Mouse (Mus musculus): ENCODE results near the gene Rin2. TPM values are rescaled to one million over a fixed set of nuclear protein-coding genes. Genes with fewer than 3 reads are reported as not detected.

Gene Rin2
- polyA plus RNA-seq, 1 experiment from 2014 or later = 7.3 TPM

DNA sequence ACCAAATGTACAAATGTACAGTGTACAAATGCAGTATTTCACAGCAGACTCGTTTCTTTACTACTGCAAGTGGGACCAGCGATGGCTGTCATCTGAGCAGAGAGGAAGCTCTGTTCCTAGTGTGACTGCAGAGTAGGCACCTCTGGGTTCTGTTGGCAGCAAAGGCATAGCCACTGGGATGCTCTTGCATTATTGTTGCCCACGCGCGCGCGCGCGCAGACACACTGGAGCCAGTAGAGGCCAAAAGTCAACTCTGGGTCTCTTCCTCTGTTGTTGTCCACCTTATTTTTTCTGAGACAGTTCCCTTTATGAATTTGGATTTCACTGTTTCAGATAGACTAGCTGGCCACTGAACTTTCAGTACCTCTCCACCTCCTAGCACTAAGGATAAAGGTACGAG lies 150.2 kb downstream of the Rin2 start:
- no peak overlapping the region for H3K4me2 ChIP-seq
- WGBS = 95% methylated on average over 10 of the region's 10 CpGs
- no peak overlapping the region for H3K27ac ChIP-seq
- no peaks in the 10 kb centered on the region for H3K27me3 ChIP-seq
- H3K9ac ChIP-seq = no peak overlapping the region
- no peaks in the 10 kb centered on the region for H3K36me3 ChIP-seq (ENCODE audit: poor library complexity, severe bottlenecking)
- H3K4me3 ChIP-seq = no peak overlapping the region
- no peaks in the 10 kb centered on the region for H3K9me3 ChIP-seq (replicated peaks)
- no peaks in the 10 kb centered on the region for H3K4me1 ChIP-seq
- no peak for ATAC-seq

DNA sequence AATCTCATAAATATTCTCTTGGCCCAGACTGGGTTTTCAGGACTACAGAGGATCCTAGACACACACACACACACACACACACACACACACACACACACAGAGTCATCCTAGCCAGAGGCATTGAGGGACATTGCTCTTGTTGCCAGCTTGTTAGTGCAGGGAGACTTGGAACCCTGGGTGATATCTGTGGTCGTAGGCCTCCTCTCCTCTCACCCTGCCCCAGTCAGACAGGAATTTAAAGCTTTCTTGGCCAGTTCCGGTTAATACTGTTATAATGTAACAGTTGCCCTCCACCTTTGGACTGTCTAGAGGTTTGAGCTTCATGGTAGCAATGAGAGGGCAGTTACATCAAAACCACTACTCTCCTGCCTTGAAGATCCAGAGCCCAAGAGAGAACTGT lies 152.9 kb downstream of the Rin2 start:
- no peak overlapping the region for H3K4me3 ChIP-seq
- no peak for ATAC-seq
- peaks cover 10% of the 10 kb centered on the region for H3K4me1 ChIP-seq
- H3K9ac ChIP-seq = no peak overlapping the region
- no peaks in the 10 kb centered on the region for H3K36me3 ChIP-seq (ENCODE audit: poor library complexity, severe bottlenecking)
- no peaks in the 10 kb centered on the region for H3K9me3 ChIP-seq (replicated peaks)
- no peak overlapping the region for H3K4me2 ChIP-seq
- no peaks in the 10 kb centered on the region for H3K27me3 ChIP-seq
- no peak overlapping the region for H3K27ac ChIP-seq
- 84% methylated on average over 2 of the region's 2 CpGs for WGBS

DNA sequence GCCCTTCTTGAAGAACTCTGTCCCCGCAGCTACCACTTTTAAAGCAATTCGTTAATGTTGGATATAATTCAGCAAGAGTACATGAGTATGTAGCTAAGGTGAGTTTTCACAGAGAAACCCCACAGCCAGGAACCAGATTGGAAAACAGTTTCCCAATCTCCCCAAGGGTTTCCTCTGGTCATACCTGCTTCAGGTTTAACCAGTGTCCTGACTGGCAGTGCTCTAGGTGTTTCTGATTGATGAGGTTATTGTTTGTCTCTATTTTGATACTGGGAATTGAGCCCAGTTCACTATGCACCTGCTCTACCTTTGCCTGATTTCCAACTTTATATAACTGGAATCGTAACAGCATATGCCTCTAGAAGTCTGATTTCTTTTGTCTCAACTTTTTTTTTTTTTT lies 153.6 kb downstream of the Rin2 start:
- Histone ChIP-seq H3K9ac (no peak overlapping the region), H3K36me3 (ENCODE audit: poor library complexity, severe bottlenecking) (no peaks in the 10 kb centered on the region), H3K27me3 (no peaks in the 10 kb centered on the region), H3K4me1 (peaks cover 10% of the 10 kb centered on the region), H3K9me3 (replicated peaks) (no peaks in the 10 kb centered on the region), H3K27ac (no peak overlapping the region), H3K4me2 (no peak overlapping the region), H3K4me3 (no peak overlapping the region)
- 86% methylated on average over 3 of the region's 3 CpGs for WGBS
- no peak for ATAC-seq

DNA sequence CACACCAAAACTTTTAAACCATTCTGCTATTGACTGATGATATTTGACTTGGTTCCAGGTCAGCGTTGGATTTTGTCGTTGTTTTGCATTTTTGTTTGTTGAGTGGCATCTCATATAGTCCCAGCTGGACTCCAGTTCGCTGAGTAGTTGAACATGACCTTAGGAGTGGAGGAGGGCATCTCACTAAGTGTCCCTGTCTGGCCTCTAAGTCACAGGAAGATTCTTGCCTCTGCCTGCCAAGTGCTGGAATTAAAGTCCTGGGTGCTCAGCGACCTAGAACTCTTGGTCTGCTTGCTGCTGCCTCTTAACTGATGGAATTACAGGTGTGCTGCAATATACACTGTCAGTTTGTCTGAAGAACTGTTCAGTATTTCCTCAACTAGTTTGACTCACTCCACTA lies 154.2 kb downstream of the Rin2 start:
- H3K27ac ChIP-seq = no peak overlapping the region
- H3K9me3 ChIP-seq (replicated peaks) = no peaks in the 10 kb centered on the region
- ATAC-seq = no peak
- H3K4me1 ChIP-seq = peaks cover 10% of the 10 kb centered on the region
- no peak overlapping the region for H3K4me2 ChIP-seq
- no peaks in the 10 kb centered on the region for H3K36me3 ChIP-seq (ENCODE audit: poor library complexity, severe bottlenecking)
- 85% methylated on average over 4 of the region's 4 CpGs for WGBS
- no peak overlapping the region for H3K4me3 ChIP-seq
- H3K27me3 ChIP-seq = no peaks in the 10 kb centered on the region
- H3K9ac ChIP-seq = no peak overlapping the region

DNA sequence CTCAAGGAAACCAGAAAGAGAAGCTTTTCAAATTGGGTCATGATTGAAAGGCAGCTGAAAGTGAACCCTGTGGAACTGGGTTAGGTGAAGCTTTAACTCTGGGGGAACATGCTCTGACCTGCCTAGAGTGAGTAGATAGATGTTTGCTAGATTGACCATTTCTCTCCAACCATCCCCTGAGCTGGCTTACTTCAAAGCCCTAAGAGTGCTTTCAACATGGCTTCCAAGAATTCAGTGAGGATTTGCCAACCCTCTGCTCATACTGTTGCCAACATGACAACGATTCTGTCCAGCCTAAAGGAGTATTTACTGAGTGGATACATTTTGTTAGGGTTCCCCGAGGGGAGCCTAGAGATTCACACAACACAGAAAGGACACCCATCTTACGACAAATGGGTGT lies 155.4 kb downstream of the Rin2 start:
- Histone ChIP-seq H3K27me3 (no peaks in the 10 kb centered on the region), H3K4me3 (no peak overlapping the region), H3K9ac (no peak overlapping the region), H3K27ac (no peak overlapping the region), H3K9me3 (replicated peaks) (no peaks in the 10 kb centered on the region), H3K4me2 (no peak overlapping the region), H3K36me3 (ENCODE audit: poor library complexity, severe bottlenecking) (no peaks in the 10 kb centered on the region), H3K4me1 (peaks cover 10% of the 10 kb centered on the region)
- ATAC-seq = no peak
- WGBS = 94% methylated on average over 3 of the region's 3 CpGs

DNA sequence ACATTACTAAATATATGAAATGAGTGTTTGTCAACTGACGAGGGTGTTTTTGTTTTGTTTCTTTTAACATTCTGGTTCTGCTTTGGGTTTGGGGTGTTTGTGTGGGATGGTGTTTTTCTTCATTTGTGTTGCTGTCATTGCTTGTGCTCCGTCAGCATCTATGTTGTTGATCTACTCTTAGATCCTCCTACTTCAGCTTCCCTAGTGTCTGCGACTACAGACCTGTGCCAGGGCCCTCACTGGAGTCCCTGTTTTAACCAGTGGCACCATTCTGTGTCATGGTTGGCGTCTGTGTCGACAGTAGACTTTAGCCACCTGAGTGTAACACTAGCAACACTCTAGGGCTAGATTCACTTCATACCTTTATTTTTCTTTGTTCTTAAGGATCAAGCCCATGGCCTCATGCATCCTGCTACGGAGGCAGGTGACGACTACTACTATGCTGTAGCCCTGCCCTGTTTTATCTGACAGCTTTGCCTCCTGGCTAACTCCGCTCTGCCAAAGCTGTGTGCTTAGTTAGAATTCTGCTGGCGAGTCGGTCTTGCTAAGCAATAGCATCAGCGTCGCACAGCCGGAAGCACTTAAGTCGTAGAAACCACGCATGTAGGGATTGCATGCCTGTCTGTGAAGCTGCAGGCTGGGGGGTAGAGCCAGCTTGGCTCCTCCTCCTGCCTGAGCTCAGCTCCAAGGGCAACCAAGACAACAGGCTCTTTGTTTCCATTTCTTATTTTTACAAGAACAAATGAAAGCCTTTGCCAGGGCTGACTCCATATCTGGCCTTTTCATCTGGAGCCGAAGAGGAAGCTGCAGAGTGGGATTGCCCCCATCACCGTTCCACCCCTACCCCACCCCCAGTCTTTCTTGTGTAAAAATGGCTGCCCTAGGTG lies 157.2 kb downstream of the Rin2 start:
- H3K27ac ChIP-seq = peak overlapping the region; percentile 62
- peaks cover 10% of the 10 kb centered on the region for H3K4me1 ChIP-seq
- H3K9me3 ChIP-seq (replicated peaks) = no peaks in the 10 kb centered on the region
- no peaks in the 10 kb centered on the region for H3K27me3 ChIP-seq
- H3K4me3 ChIP-seq = no peak overlapping the region
- WGBS = 40% methylated on average over 17 of the region's 17 CpGs
- peak overlapping the region; percentile 32 for H3K4me2 ChIP-seq
- H3K9ac ChIP-seq = no peak overlapping the region
- ATAC-seq = peak; percentile 95
- H3K36me3 ChIP-seq (ENCODE audit: poor library complexity, severe bottlenecking) = no peaks in the 10 kb centered on the region

DNA sequence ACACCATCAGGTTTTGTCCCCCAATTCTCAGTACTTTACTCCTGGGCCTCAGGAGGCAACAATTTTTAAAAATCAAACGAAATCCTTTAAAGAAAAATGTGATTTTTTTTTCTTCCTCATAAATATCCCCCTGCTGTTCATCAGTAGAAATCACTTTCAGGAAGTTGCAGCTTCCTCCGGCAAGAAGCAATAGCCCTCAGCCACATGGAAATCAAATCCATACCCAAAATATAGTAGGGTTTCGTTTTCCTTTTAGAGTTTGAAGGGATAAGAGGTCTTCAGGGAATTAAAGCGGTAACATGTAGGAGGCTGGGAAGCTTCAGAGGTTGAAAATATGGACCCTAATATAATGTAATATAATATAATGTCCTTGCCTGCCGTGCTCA lies 157.8 kb downstream of the Rin2 start:
- Histone ChIP-seq H3K27ac (peak overlapping the region; percentile 62), H3K4me3 (no peak overlapping the region), H3K4me2 (no peak overlapping the region), H3K4me1 (peaks cover 10% of the 10 kb centered on the region), H3K9me3 (replicated peaks) (no peaks in the 10 kb centered on the region), H3K36me3 (ENCODE audit: poor library complexity, severe bottlenecking) (no peaks in the 10 kb centered on the region), H3K9ac (no peak overlapping the region), H3K27me3 (no peaks in the 10 kb centered on the region)
- WGBS = 76% methylated on average over 5 of the region's 5 CpGs
- ATAC-seq = no peak

DNA sequence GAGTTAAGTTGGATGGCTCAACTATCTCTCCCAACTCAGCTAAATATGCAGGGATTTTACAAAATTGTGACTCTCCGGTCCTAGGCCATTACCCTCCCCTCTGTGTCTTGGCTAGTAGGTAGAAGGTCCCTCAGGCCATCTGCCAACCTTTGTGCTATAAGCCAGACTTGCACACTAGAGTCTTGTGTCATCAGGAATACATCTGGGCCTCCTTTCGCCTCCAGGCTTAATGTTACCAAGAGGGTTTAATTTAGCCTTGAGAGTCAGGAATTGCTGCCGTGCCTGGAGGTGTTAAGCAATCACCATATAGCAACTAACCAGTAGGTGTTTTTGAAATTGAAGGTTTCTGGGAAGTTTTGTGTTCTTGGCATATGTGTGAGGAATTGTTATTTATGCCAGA lies 158.3 kb downstream of the Rin2 start:
- Histone ChIP-seq H3K4me3 (no peak overlapping the region), H3K9ac (no peak overlapping the region), H3K4me1 (peaks cover 10% of the 10 kb centered on the region), H3K27me3 (no peaks in the 10 kb centered on the region), H3K36me3 (ENCODE audit: poor library complexity, severe bottlenecking) (no peaks in the 10 kb centered on the region), H3K4me2 (no peak overlapping the region), H3K9me3 (replicated peaks) (no peaks in the 10 kb centered on the region), H3K27ac (no peak overlapping the region)
- WGBS = 91% methylated on average over 3 of the region's 3 CpGs
- ATAC-seq = no peak

DNA sequence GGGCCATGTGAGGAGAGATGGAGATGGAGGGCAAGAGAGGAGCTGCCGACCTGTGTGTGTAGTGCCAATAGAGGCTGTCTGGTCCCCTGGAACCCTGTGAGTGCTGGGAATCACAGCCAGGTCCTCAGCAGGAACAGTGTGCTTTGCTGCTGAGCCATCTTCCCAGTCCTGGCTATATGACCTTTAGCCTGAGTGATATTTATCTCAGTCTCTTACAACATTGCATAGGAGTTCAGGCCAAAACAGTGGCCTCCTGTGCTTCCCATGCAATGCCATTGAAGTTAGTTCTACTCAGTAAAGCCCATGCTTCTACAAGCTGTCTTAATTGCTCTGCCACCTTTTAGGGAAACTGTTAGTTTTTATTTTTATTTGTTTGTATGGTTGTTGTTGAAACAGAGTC lies 160.9 kb downstream of the Rin2 start:
- Histone ChIP-seq H3K36me3 (ENCODE audit: poor library complexity, severe bottlenecking) (no peaks in the 10 kb centered on the region), H3K4me1 (peaks cover 17% of the 10 kb centered on the region), H3K27me3 (no peaks in the 10 kb centered on the region)

DNA sequence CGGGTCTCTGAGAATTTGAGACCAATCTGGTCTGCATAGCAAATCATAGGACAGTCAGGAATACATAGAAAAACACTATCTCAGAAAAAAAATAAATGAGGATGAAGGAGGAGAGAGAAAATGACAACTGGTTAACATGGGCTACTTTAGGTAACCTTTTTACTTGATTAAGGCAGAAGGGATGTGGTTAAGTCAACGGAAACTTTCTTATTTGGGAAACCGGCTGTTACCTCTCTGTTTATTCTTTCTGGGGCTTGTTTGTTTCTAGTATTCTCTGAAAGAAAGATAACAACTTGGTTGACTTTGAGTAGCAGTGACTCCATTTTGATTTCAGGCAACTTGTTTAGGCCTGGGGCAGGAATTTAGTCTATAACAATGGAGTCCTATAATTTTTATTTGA lies 163.7 kb downstream of the Rin2 start:
- H3K27ac ChIP-seq = no peak overlapping the region
- ATAC-seq = no peak
- H3K36me3 ChIP-seq (ENCODE audit: poor library complexity, severe bottlenecking) = no peaks in the 10 kb centered on the region
- no peaks in the 10 kb centered on the region for H3K9me3 ChIP-seq (replicated peaks)
- peaks cover 6% of the 10 kb centered on the region; the same call in 1 of the 2 replicates for H3K4me1 ChIP-seq
- H3K4me3 ChIP-seq = no peak overlapping the region
- WGBS = 93% methylated on average over 3 of the region's 3 CpGs
- H3K4me2 ChIP-seq = no peak overlapping the region
- no peaks in the 10 kb centered on the region for H3K27me3 ChIP-seq
- H3K9ac ChIP-seq = no peak overlapping the region

More for the DNA sequence above, 160.9 kb downstream of the Rin2 start:
- Histone ChIP-seq H3K9me3 (replicated peaks) (no peaks in the 10 kb centered on the region), H3K4me2 (no peak overlapping the region), H3K27ac (no peak overlapping the region), H3K9ac (no peak overlapping the region), H3K4me3 (no peak overlapping the region)
- WGBS = 75% methylated on average over 1 of the region's 1 CpGs
- no peak for ATAC-seq

DNA sequence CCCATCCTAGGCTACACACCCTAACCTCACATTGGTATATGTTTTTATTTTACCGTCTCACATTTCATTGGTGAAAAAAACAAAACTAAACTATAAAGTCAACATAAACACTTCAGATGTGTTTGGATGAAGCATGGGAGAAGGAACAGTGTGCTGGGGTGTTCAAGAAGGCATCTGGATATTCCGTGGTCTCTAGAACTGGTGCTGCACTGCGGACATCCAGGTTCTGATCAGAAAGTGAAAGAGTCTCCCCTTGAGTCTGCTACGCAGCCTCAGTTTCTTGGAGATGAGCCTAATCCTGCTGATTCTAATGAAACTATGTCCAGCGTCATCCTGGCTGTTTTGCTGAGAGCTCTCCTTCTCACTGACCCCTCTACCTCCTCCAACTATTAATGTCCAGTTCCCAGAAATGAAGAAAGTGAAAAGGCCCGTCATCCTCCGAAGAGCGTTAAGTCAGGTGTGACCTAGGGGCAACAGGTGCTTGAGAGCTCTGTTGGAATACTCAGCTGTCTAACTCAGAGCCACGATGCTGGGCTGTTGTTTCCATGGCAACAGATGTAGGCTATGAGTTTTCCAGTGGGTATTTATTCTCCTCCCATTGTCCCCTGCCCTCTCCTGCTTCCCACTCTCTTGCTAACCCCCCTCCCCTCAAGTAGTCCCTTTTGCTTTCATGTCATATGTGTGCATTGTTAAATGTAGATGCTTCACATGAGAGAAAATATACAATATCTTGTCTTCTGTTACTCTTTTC lies 164.7 kb downstream of the Rin2 start:
- ATAC-seq = peak; percentile 67
- Histone ChIP-seq H3K4me2 (no peak overlapping the region), H3K27ac (no peak overlapping the region), H3K9me3 (replicated peaks) (no peaks in the 10 kb centered on the region), H3K27me3 (no peaks in the 10 kb centered on the region), H3K4me1 (peaks cover 6% of the 10 kb centered on the region; the same call in 1 of the 2 replicates), H3K4me3 (no peak overlapping the region), H3K9ac (no peak overlapping the region), H3K36me3 (ENCODE audit: poor library complexity, severe bottlenecking) (no peaks in the 10 kb centered on the region)
- WGBS = 77% methylated on average over 9 of the region's 9 CpGs

DNA sequence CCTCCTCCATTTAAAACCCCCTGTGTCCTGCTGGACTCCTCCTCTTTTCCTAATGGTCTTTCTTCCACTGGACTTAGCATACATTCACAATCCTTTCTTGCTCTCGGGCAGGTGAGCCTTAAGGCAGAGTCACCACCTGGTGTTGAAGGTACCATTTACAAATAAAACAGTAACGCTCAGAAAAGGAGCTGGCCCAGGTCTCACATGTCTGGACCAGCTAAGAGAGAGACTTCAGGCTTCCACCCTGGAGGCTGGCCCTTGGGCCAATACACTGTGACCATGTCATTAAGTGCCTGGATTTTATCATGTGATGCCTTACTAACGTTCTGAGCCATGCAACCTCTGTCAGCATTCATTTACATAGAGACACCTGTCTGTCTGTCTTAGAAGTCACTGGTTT lies 165.3 kb downstream of the Rin2 start:
- H3K9me3 ChIP-seq (replicated peaks) = no peaks in the 10 kb centered on the region
- no peak overlapping the region for H3K4me3 ChIP-seq
- peaks cover 6% of the 10 kb centered on the region; the same call in 1 of the 2 replicates for H3K4me1 ChIP-seq
- no peak overlapping the region for H3K27ac ChIP-seq
- no peak overlapping the region for H3K4me2 ChIP-seq
- WGBS = 79% methylated on average over 3 of the region's 3 CpGs
- ATAC-seq = no peak
- H3K27me3 ChIP-seq = no peaks in the 10 kb centered on the region
- H3K9ac ChIP-seq = no peak overlapping the region
- no peaks in the 10 kb centered on the region for H3K36me3 ChIP-seq (ENCODE audit: poor library complexity, severe bottlenecking)

Measured in forebrain, embryonic 13.5 days (tissue).